Mouse (Mus musculus) MEL (cell line): ENCODE measurements around the gene Hexim2. TPM values are rescaled to one million over a fixed set of nuclear protein-coding genes. Genes with fewer than 3 reads are reported as not detected.

Experiments used
- DNase-seq: peaks from one replicate; pipeline ENCODE4 v3.0.0; 2011; ENCODE audit warnings: low read depth, low spot score
- H3K27ac ChIP-seq: 2 replicates; pipeline ENCODE4 v1.5.1; 2012; ENCODE audit warnings: low read depth, mild to moderate bottlenecking, control low read depth, low read length, moderate library complexity; ENCODE audit not compliant: control insufficient read depth
- H3K27me3 ChIP-seq, 2 experiments: fragments of 150-350 bp in 1 of 2; sonication (generic) in 1 of 2; 2 replicates each; pipeline ENCODE4 v1.6.1; 2012; ENCODE audit warnings: low read length in 2 of 2, mild to moderate bottlenecking in 2 of 2, improper control_type of control experiment in 1 of 2, moderate library complexity in 1 of 2; ENCODE audit not compliant: insufficient read depth in 2 of 2, control insufficient read depth in 1 of 2
- H3K36me3 ChIP-seq, 2 experiments: 2 replicates each; pipeline ENCODE4 v1.6.1; 2012 to 2014; ENCODE audit warnings: low read length in 2 of 2, improper control_type of control experiment in 1 of 2, inconsistent platforms in 1 of 2, mild to moderate bottlenecking in 1 of 2; ENCODE audit not compliant: insufficient read depth in 2 of 2, control insufficient read depth in 1 of 2
- H3K4me1 ChIP-seq, 2 experiments: fragments of 150-350 bp in 1 of 2; sonication (generic) in 1 of 2; 2 replicates each; pipeline ENCODE4 v1.6.1; 2012; ENCODE audit warnings: low read length in 2 of 2, improper control_type of control experiment in 1 of 2, mild to moderate bottlenecking in 1 of 2; ENCODE audit not compliant: insufficient read depth in 2 of 2, control insufficient read depth in 1 of 2
- H3K4me3 ChIP-seq, 2 experiments: fragments of 150-350 bp in 1 of 2; sonication (generic) in 1 of 2; 2 replicates each; pipeline ENCODE4 v1.5.1; 2012; ENCODE audit warnings: low read depth in 2 of 2, low read length in 2 of 2, mild to moderate bottlenecking in 2 of 2, moderate library complexity in 2 of 2, control low read depth in 1 of 2, improper control_type of control experiment in 1 of 2; ENCODE audit not compliant: control insufficient read depth in 1 of 2, insufficient read depth in 1 of 2
- H3K79me2 ChIP-seq: 2 replicates; pipeline ENCODE4 v1.6.1; 2012; ENCODE audit warnings: mild to moderate bottlenecking, low read length, moderate library complexity; ENCODE audit not compliant: control insufficient read depth, poor library complexity, insufficient read depth
- H3K9ac ChIP-seq: 2 replicates; pipeline ENCODE4 v1.6.1; 2012; ENCODE audit warnings: low read depth, mild to moderate bottlenecking, control low read depth, low read length, moderate library complexity; ENCODE audit not compliant: control insufficient read depth, poor library complexity, severe bottlenecking
- H3K9me3 ChIP-seq: fragments of 150-350 bp; sonication (generic); replicated peaks from 2 replicates; pipeline ENCODE4 v1.6.1; 2012; ENCODE audit warnings: mild to moderate bottlenecking, low read length, improper control_type of control experiment, moderate library complexity; ENCODE audit not compliant: insufficient read depth
- CHD1 ChIP-seq: IDR thresholded peaks from 2 replicates; pipeline ENCODE4 v1.6.1; 2012; ENCODE audit warnings: low read depth, mild to moderate bottlenecking, inconsistent platforms, low read length, improper control_type of control experiment
- CHD2 ChIP-seq: IDR thresholded peaks from 2 replicates; pipeline ENCODE4 v1.6.1; 2011; ENCODE audit warnings: low read length, improper control_type of control experiment
- HCFC1 ChIP-seq: IDR thresholded peaks from 2 replicates; pipeline ENCODE4 v1.6.1; 2012; ENCODE audit warnings: low read depth, mild to moderate bottlenecking, inconsistent platforms, low read length, improper control_type of control experiment, moderate library complexity
- KAT2A ChIP-seq: conservative IDR thresholded peaks from 2 replicates; pipeline ENCODE4 v1.6.1; 2012; ENCODE audit warnings: low read depth, low read length, improper control_type of control experiment, inconsistent platforms
- MAZ ChIP-seq: IDR thresholded peaks from 2 replicates; pipeline ENCODE4 v1.6.1; 2012; ENCODE audit warnings: low read depth, mild to moderate bottlenecking, inconsistent platforms, low read length, improper control_type of control experiment
- MYB ChIP-seq: IDR thresholded peaks from 2 replicates; pipeline ENCODE4 v1.6.1; 2011; ENCODE audit warnings: mild to moderate bottlenecking, low read depth, low read length, improper control_type of control experiment
- POLR2A ChIP-seq, 2 experiments: IDR thresholded peaks; 2 replicates each; pipeline ENCODE4 v1.6.1; 2011 to 2012; ENCODE audit warnings: low read length in 2 of 2, mild to moderate bottlenecking in 2 of 2, control low read depth in 1 of 2, improper control_type of control experiment in 1 of 2, low read depth in 1 of 2, moderate library complexity in 1 of 2; ENCODE audit not compliant: control insufficient read depth in 1 of 2, insufficient read depth in 1 of 2, poor library complexity in 1 of 2
- POLR2AphosphoS2 ChIP-seq: IDR thresholded peaks from 2 replicates; pipeline ENCODE4 v1.6.1; 2011; ENCODE audit warnings: low read length, improper control_type of control experiment
- SMC3 ChIP-seq: IDR thresholded peaks from 2 replicates; pipeline ENCODE4 v1.6.1; 2011; ENCODE audit warnings: low read depth, low read length, improper control_type of control experiment
- TBP ChIP-seq: IDR thresholded peaks from 2 replicates; pipeline ENCODE4 v1.8.0; 2011; ENCODE audit warnings: low read depth, low read length, improper control_type of control experiment
- UBTF ChIP-seq: IDR thresholded peaks from 2 replicates; pipeline ENCODE4 v1.6.1; 2012; ENCODE audit warnings: low read depth, mild to moderate bottlenecking, inconsistent platforms, low read length, improper control_type of control experiment, moderate library complexity, borderline replicate concordance; ENCODE audit not compliant: insufficient read depth
- USF2 ChIP-seq, 2 experiments: IDR thresholded peaks; 2 replicates each; pipeline ENCODE4 v1.6.1; 2011 to 2012; ENCODE audit warnings: improper control_type of control experiment in 2 of 2, low read length in 2 of 2, borderline replicate concordance in 1 of 2, inconsistent platforms in 1 of 2, low read depth in 1 of 2, mild to moderate bottlenecking in 1 of 2; ENCODE audit not compliant: insufficient read depth in 1 of 2
- ZMIZ1 ChIP-seq: IDR thresholded peaks from 2 replicates; pipeline ENCODE4 v1.6.1; 2012; ENCODE audit warnings: low read depth, mild to moderate bottlenecking, inconsistent platforms, low read length, improper control_type of control experiment, moderate library complexity
- polyA plus RNA-seq, 2 experiments: library from polyadenylated mRNA; stranded (reverse) in 1 of 2; unstranded in 1 of 2; fragments of >175 nt in 1 of 2; fragments of >200 nt in 1 of 2; gene quantifications; 2 replicates each; pipeline versions ENCODE4 v1.2.1 to v1.2.4; 2012; ENCODE audit warnings: low replicate concordance in 2 of 2, low read depth in 1 of 2; ENCODE audit not compliant: insufficient read length in 2 of 2, insufficient read depth in 1 of 2, missing spikeins in 1 of 2
- total RNA-seq: library from RNA; depleted of rRNA; stranded (reverse); fragments of 300-350 nt; gene quantifications from 2 replicates; pipeline ENCODE4 v1.2.3, GENCODE M21; 2012

The Hexim2 gene
- total and polyA plus RNA-seq, 3 experiments = 12.3 to 12.5 TPM; not detected in 1

DNA sequence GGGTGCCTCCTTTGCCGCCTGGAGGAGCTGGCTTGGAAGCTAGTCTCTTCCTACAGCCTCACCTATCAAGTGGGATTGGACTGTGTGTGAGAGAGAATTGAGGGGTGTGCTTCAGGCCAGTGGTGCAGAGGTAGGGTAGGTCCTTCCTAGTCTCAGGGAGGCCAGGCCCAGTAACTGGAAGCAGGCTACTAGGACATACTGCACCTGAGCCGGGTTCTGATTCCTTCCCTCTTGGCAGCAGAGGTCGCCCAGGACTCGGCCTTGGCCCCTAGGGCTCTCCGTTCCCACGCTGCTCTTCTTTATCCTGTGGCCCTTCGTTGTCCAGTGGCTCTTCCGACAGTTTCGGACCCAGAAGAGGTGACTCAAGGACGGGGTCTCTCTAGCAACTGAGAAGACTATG is 20.9 kb upstream of the Hexim2 start:
- Histone ChIP-seq H3K9me3 (no peaks in the 10 kb centered on the region), H3K9ac (no peak overlapping the region), H3K27me3 (no peaks in the 10 kb centered on the region), H3K4me1 (peaks cover 4 to 8% of the 10 kb centered on the region in 2 experiments; a peak in 3 of 4 replicates), H3K79me2 (peaks cover 10% of the 10 kb centered on the region), H3K4me3 (no peak overlapping the region), H3K36me3 (peaks cover 0 to 9% of the 10 kb centered on the region in 2 experiments; a peak in 2 of 4 replicates), H3K27ac (no peak overlapping the region)
- TF ChIP-seq CHD1 (no peak), ZMIZ1 (peak; percentile 42; the same call in 1 of the 2 replicates), USF2 (IDR thresholded peaks at IDR 0.05; ENCODE audit: borderline replicate concordance in 1 of 2, insufficient read depth in 1 of 2, low read depth in 1 of 2, low read length in 2 of 2) (no peak), KAT2A (no peak), SMC3 (no peak)
- no peak for DNase-seq

DNA sequence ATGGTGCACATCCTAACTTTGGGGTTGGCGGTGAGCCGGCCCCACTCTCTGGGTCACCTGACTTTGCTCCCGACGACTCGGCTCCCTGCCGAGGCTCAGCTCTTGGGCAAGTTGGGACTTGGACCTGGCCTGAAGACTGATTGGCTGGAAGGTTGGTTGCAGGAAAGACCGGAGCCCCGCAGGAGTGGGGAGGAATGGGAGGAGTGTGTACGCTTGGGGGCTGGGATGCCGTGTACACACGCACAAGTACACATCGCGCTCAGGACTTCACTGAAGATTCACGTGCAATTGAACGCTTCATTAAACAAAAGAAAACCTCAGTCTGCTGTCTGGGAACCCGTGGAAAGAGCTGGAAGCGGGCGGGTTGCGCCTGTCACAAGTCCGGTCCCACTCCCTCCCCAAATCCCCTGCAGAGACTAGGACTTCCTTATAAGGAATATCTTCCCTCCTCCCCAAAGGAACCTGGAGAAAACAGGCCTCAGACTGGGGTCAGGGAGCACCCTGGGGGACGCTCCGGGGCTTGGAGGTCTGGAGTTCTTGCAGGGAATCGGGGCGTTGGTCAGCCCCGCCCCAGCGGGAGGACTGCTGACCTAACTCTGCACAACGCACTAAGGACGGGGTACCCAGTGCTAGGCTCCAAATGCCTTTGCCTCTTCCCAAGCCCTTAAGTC is 20.2 kb upstream of the Hexim2 start:
- H3K79me2 ChIP-seq = peaks cover 16% of the 10 kb centered on the region
- TF ChIP-seq TBP (no peak), POLR2AphosphoS2 (no peak), MAZ (no peak), HCFC1 (no peak), MYB (no peak), POLR2A (IDR thresholded peaks at IDR 0.05; ENCODE audit: control insufficient read depth in 1 of 2, insufficient read depth in 1 of 2, low read depth in 1 of 2, low read length in 2 of 2, poor library complexity in 1 of 2) (0 out of 4 replicates have a peak, but pooled peaks of 1 of the 2 experiments have one; percentile 3), CHD2 (no peak), USF2 (IDR thresholded peaks at IDR 0.05; ENCODE audit: borderline replicate concordance in 1 of 2, insufficient read depth in 1 of 2, low read depth in 1 of 2, low read length in 2 of 2) (no peak)
- peaks cover 4 to 8% of the 10 kb centered on the region in 2 experiments; a peak in 3 of 4 replicates for H3K4me1 ChIP-seq
- H3K9me3 ChIP-seq = no peaks in the 10 kb centered on the region
- no peak overlapping the region for H3K27ac ChIP-seq
- H3K9ac ChIP-seq = no peak overlapping the region
- H3K36me3 ChIP-seq = peaks cover 0 to 9% of the 10 kb centered on the region in 2 experiments; a peak in 2 of 4 replicates
- no peak overlapping the region for H3K4me3 ChIP-seq
- no peaks in the 10 kb centered on the region for H3K27me3 ChIP-seq
- no peak for DNase-seq

- Histone ChIP-seq H3K4me3 (no peak overlapping the region), H3K27me3 (no peaks in the 10 kb centered on the region), H3K79me2 (peaks cover 21% of the 10 kb centered on the region), H3K27ac (no peak overlapping the region), H3K4me1 (peaks cover 4 to 8% of the 10 kb centered on the region in 2 experiments; a peak in 3 of 4 replicates), H3K9ac (no peak overlapping the region), H3K36me3 (peaks cover 0 to 9% of the 10 kb centered on the region in 2 experiments; a peak in 2 of 4 replicates), H3K9me3 (no peaks in the 10 kb centered on the region)
- no peak for DNase-seq
- TF ChIP-seq POLR2AphosphoS2 (0 out of 2 replicates have a peak, but pooled peaks have one; percentile 16), UBTF (no peak)
These were observed 19.7 kb upstream of the Hexim2 start for GRCm38 (mm10) chr11:103112552-103112912.
